Mouse (Mus musculus) urinary bladder, adult 2 months (tissue): Measurements from ENCODE around the gene Ankrd44. TPM values are rescaled to one million over a fixed set of nuclear protein-coding genes. Genes with fewer than 3 reads are reported as not detected.

ENCODE experiments used
- DNase-seq: peaks from one replicate; pipeline ENCODE4 v3.0.0; 2022; ENCODE audit warnings: low spot score
- polyA plus RNA-seq: library from polyadenylated mRNA; depleted of rRNA; stranded (reverse); fragments of >200 nt; gene quantifications from 2 replicates; pipeline ENCODE4 v1.2.3, GENCODE M21; 2012

The Ankrd44 gene
- polyA plus RNA-seq, 1 experiment: 30.7 TPM

GRCm38 (mm10) chr1:54847238-54847637, 78.9 kb downstream of the Ankrd44 start:
- DNase-seq: no peak

DNA sequence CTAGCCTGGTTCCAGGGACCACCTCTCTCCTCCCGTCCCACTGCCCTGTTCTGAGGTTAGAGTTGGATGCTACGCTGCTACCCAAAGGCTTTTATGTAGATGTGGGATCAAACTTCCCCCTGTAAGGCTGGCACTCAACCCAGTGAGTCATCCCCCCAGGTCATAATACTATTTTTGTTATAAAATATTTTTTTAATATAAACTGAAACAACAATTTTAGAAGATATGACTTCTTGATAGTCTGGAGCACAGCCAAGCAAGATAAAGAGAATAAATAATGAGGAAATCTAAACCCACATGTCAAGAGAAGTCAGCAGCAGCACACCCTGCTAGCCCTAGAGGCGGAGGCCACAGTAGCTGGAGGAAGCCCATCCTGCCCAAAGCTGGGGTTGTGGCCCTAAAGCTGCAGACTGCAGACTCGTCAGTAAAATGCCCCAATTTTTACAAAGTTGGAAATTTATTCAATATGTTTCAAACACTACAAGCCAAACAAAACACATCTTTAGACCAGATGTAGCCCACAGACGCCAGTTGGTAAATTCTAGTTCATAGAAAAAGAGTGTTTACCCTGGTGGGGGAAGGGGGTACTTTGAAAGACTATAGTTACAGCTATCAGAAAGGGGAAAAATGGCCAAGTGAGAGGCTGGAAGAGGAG, 79.7 kb downstream of the Ankrd44 start:
- no peak for DNase-seq

- no peak for DNase-seq
These were observed 81.8 kb downstream of the Ankrd44 start for GRCm38 (mm10) chr1:54844361-54844760.

GRCm38 (mm10) chr1:54842765-54843461, 83.3 kb downstream of the Ankrd44 start:
- DNase-seq: no peak

DNA sequence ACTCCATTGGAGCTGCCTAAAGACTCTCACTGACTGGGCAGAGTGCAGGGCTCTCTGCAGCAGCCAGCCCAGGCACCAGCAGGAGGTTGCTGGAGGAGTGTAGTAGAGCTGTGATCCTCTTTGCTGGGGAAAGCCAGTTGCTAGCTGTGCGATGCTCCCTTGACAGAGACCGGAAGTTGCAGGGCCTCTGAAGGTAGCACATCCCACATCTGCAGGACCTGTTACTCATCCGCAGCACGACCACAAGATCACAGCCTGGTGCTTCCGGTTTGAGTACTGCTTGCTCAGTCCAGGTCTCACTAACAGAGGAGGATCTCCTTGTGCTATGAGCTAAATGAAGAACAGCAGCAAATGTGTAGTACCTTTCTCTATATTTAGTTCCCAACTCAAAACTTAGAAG, 84.4 kb downstream of the Ankrd44 start:
- DNase-seq: no peak

- no peak for DNase-seq
These were observed 86.1 kb downstream of the Ankrd44 start for GRCm38 (mm10) chr1:54840040-54840439.

DNA sequence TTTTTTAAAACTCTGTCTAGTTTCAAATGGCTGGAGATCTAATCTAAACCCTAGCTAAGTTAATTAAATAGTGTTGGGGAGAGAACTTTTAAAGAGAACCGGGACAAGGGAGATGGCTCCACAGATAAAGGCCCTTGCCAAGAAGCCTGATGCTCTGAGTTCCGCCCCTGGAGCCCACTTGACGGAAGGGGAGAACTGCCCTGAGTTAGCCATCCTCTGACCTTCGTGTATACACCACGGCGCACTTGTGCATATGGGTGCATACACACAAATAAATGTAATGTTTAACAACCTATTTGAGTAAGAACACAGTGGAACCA, 87.7 kb downstream of the Ankrd44 start:
- no peak for DNase-seq

- no peak for DNase-seq
These were observed 88.3 kb downstream of the Ankrd44 start for GRCm38 (mm10) chr1:54837721-54838485.

DNA sequence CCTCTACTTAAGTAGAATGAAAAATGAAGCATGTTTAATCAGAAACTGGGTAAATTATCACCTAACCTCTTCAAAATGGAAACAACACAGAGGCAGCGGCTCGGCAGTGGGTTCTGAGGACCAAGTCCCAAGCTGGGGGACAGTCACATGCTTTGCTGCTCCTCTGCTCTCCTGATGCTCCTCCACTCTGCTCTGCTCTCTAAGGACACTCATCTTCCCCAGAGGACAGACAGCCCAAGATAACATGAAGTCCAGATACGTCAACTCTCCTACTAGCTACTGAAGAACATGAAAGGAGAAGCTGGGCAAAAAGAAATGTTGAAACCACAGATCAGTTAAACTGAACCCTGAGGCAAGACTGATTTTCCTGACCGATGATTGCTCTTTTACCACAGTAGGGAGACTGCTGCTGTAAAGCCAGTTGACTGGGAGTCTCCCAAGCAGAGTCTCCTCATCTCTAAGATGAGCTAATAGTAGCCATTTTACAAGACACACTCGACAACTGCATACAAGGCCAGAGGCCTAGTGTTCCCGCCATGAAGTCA, 90.5 kb downstream of the Ankrd44 start:
- no peak for DNase-seq

GRCm38 (mm10) chr1:54833221-54833620, 93.0 kb downstream of the Ankrd44 start:
- no peak for DNase-seq

DNA sequence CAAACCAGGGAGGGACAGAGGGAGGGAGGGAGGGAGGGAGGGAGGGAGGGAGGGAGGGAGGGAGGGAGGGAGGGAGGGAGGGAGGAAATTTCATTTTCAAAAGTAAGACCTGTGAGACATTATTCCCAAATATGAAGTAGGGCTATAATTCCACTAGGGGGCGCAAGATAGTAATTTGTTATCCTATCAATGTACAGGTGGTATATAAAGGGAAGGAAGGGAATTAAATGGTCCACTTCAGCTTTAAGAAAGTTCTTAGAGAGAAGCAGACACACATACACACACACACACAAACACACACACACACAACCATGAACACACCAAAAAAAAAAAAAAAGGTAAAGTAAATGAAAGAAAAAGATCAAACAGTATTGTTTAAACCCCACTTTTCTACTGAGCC, 93.4 kb downstream of the Ankrd44 start:
- DNase-seq: no peak

DNA sequence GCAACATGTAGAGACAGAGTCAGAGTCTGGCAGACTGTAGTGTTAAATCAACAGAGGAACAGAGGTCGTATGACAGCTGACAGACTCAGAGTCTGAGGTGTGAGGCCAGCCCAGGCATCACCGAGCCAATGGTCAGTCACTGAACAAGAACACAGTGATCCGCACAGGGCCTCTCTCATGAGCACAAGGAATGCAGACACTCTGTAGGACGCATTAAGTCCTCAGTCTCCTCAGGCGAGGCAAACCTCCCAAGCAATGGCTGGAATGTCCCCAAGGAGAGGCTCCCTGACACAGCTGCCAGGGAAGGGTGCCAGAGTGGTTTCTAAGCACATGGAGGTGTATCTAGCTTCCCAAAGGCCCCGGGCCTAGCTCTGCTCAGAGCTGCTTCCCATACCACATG, 96.0 kb downstream of the Ankrd44 start:
- no peak for DNase-seq

- DNase-seq: no peak
These were observed 96.4 kb downstream of the Ankrd44 start for GRCm38 (mm10) chr1:54829681-54830213.

DNA sequence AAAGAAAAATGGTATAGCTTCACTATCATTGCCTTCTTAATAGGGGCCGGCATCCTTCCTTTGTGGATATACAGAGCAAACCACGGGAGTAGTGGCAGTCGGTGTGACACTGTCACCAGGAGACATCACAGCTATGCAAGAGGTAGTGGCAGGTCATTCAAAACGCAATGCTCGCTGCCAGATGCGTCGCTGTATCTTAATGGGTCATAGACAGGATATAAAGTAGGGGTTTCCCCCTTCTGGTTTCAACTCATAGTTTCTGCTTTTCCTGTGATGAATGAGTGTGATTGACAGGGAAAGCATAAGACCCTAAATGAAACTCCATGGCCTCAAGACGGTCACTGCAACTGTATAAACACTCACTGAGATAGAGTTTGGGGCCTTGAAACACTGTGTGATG, 98.4 kb downstream of the Ankrd44 start:
- DNase-seq: no peak

DNA sequence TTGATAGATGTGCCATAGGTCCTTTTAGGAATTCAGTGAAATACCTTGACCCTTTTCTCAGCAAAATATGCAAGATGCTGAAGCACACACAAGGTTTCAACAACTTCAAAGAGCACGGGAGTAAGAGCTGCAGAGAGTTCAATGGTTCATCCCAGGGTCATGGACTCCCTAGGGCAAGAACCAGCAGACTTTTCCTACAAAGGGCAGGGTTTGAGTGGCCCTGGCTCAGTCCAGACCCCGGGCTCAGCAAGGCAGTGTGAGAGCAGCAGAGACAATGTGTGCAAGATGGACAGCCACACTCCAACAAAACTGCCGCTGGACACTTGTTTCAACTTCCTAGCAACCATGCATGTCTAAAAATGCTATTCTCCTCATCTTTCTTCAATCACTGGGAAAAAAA, 98.8 kb downstream of the Ankrd44 start:
- no peak for DNase-seq

GRCm38 (mm10) chr1:54826426-54826986, 99.7 kb downstream of the Ankrd44 start:
- peak; percentile 58 for DNase-seq

GRCm38 (mm10) chr1:54825718-54826425, 100.3 kb downstream of the Ankrd44 start:
- DNase-seq: no peak

DNA sequence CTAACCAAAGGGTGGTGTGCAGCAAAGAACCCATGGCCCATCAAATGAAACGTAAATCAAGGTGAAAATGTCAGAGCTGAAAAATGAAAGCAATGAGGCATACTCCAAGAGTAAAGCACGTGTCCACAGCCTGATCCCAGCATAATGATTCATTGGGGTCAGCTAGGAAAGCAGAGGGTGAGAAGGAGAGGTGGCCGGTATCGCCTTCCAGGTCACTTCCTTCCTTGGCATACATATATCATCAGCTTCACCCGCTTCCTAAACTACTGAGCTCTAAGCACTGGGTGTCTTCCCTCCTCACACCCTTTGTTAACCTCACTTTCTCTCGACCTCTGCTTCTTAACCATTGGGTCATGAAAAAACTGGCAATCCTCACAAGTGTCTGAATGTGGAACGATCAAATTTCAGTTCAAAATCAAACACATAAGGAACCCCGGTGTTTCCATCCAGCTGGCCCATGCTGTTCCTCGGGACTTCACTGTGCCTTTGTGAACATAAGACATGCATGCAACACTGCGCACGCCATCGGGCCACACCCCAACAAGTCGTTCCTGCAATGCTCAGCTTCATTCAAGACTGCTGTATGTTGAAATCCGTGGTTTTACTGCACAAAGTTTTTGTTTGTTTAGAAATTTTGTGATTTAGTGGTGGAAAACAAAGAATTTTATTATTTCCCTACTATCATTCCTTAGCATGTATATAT, 101.9 kb downstream of the Ankrd44 start:
- DNase-seq: no peak

DNA sequence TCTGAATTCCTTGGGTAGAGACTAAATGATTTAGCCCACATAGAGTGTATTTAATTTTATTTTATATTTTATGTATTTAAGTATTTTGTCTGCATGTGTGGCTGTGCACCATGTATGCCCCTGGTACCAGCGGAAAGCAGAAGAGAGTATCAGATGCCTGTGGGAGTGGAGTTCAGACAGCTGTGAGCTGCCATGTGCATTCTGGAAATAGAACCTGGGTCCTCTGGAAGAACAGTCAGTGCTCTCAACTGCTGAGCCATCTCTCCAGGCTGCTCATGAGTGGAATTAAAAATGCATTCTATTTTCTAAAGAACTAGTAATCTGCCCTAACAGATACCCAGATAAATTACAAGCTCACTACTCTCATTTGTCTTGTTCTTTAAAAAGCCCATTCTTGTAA, 104.4 kb downstream of the Ankrd44 start:
- no peak for DNase-seq

DNA sequence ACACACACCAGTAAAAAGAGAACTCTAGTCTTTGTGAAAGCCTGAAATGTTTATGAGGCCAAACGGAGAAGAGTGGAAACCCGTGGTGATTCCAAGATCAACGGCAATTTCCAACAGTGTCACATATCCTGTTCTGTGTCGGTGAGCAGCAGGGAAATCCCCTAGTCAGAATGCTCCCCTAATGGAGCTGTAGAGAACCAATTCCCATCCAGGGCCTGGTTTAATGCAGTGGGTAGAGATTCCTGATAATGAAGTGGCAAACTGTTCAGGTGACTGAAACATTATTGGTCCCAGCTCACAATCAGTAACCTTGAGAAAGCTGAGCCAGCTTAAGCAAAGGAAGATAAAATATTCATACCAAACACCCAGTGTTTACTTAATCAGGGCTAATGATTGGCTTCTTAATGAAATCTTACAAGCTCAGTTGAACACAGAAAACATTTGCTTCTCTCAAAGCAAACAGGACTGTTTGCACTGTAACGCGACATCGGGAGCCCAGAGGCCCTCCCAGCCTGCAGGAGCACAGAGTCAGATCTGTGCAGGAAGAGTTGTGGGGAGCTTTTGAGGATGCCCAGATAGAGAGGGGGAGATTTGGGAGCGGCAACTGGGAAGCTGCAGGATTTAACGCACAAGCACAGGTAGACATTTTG, 110.9 kb downstream of the Ankrd44 start:
- no peak for DNase-seq
